In the genomic region with DNA sequence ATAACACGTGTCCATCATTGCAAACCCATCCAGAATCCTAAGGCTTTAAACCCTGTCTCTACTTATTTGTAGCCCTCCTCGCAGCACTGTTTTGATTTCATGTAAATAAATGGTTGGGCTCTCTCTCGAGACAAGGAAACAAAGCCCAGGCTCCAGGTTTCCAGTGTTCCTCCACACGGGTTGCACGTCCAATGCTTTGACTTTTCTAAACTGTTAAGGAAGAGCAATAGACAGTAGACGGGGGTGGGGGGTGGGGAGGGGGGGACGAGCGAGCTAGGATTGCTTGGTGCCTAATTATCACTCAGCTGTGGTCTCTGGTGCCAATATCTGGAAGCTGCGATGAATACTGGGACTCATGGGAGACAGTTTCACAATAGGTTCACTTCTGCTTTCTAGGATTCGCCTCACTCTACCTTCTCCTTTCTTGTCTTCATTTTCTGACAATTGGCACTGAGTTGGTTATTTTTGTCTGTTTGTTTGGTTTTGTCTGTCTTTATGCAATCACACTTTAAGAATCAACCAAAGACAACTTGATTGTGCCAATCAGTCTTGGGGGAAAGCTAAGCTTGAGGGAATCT, we compare ENCODE assay signal across 16 mouse cellular contexts.
DNase-seq lines count a peak whose midpoint lies in the region; ATAC-seq and TF ChIP-seq lines count a peak whose summit lies in the region.
"Had no signal": no experiment of that assay in that cellular context is flagged by ENCODE, and none has a peak within 500 bp of the region (broad histone marks: within the 10 kb centered on the region; RNA-seq: fewer than 3 reads in every experiment).

No protein-coding gene starts in this region.

- TF ChIP-seq POLR2A in lung, adult 2 months (IDR thresholded peaks at IDR 0.05; ENCODE audit: borderline replicate concordance, extremely low read depth, low read depth, low read length), result no peak
- no peak for TF ChIP-seq POLR2A in cerebellum, adult 2 months (IDR thresholded peaks at IDR 0.05; ENCODE audit: borderline replicate concordance, insufficient read depth, low read length)

- intact Hi-C loops in heart, postnatal 10 days (cut with DNase I), result loop anchor here (5.0 kb wide), 1 partner anchor 35 kb away; no protein-coding TSS in a partner anchor

- H3K4me1 ChIP-seq in heart, embryonic 13.5 days, result peaks cover 16% of the 10 kb centered on the region
- H3K4me1 ChIP-seq in lung, embryonic 15.5 days, result peaks cover 5% of the 10 kb centered on the region; the same call in 1 of the 2 replicates
- H3K4me1 ChIP-seq in lung, adult 2 months (ENCODE audit: control insufficient read depth, insufficient read depth, low read length), result peaks cover 3% of the 10 kb centered on the region; the same call in 1 of the 2 replicates
- no peaks in the 10 kb centered on the region for H3K4me1 ChIP-seq in hindbrain, embryonic 16.5 days (ENCODE audit: control insufficient read depth, insufficient read depth, low read depth, low read length)
- H3K4me1 ChIP-seq in cerebellum, adult 2 months (ENCODE audit: control insufficient read depth, insufficient read depth, low read length), result no peaks in the 10 kb centered on the region
- H3K4me1 ChIP-seq: forebrain, embryonic 13.5 days; neural tube, embryonic 15.5 days had no signal

- H3K9me3 ChIP-seq in heart, embryonic 13.5 days, result no peaks in the 10 kb centered on the region
- no peaks in the 10 kb centered on the region for H3K9me3 ChIP-seq in lung, embryonic 15.5 days
- no peaks in the 10 kb centered on the region for H3K9me3 ChIP-seq in hindbrain, embryonic 16.5 days (ENCODE audit: control insufficient read depth, low read length)
- H3K9me3 ChIP-seq: forebrain, embryonic 13.5 days; neural tube, embryonic 15.5 days had no signal

- 42% methylated on average over 10 of the region's 10 CpGs for WGBS in heart, embryonic 13.5 days
- WGBS in lung, embryonic 15.5 days, result 32% methylated on average over 10 of the region's 10 CpGs
- WGBS in lung, adult 2 months, result 34% methylated on average over 10 of the region's 10 CpGs
- 60% methylated on average over 10 of the region's 10 CpGs for WGBS in hindbrain, embryonic 16.5 days
- 49% methylated on average over 10 of the region's 10 CpGs for WGBS in cerebellum, adult 2 months

- no peak overlapping the region for H3K9ac ChIP-seq in heart, embryonic 13.5 days
- no peak overlapping the region for H3K9ac ChIP-seq in lung, embryonic 15.5 days
- H3K9ac ChIP-seq in hindbrain, embryonic 16.5 days (ENCODE audit: low read depth, low read length), result no peak overlapping the region
- H3K9ac ChIP-seq: forebrain, embryonic 13.5 days; limb, embryonic 12.5 days; neural tube, embryonic 15.5 days had no signal

- peak overlapping the region; percentile 61 for H3K4me2 ChIP-seq in heart, embryonic 13.5 days
- H3K4me2 ChIP-seq in lung, embryonic 15.5 days, result peak overlapping the region; percentile 24
- H3K4me2 ChIP-seq in hindbrain, embryonic 16.5 days (ENCODE audit: low read length), result no peak overlapping the region
- H3K4me2 ChIP-seq: forebrain, embryonic 13.5 days; limb, embryonic 12.5 days; neural tube, embryonic 15.5 days had no signal

- H3K36me3 ChIP-seq in heart, embryonic 13.5 days, result no peaks in the 10 kb centered on the region
- no peaks in the 10 kb centered on the region for H3K36me3 ChIP-seq in lung, embryonic 15.5 days
- no peaks in the 10 kb centered on the region for H3K36me3 ChIP-seq in hindbrain, embryonic 16.5 days (ENCODE audit: control insufficient read depth, insufficient read depth, low read length)
- H3K36me3 ChIP-seq: limb, embryonic 12.5 days; neural tube, embryonic 15.5 days had no signal

- no peak for DNase-seq in heart, postnatal 10 days
- no peak for DNase-seq in lung, adult 2 months
- DNase-seq in cerebellum, adult 2 months, result no peak
- DNase-seq: adrenal gland, adult 8-10 months; cerebellum, postnatal 36 days; heart, postnatal 4 days; right cerebral cortex, adult 18-20 months; spleen, adult 18-20 months had no signal

- no peak for ATAC-seq in heart, embryonic 13.5 days (ENCODE audit: extremely low read depth, insufficient number of reproducible peaks, low FRiP score, low TSS enrichment)
- ATAC-seq in lung, embryonic 15.5 days (ENCODE audit: borderline replicate concordance, extremely low read depth, low FRiP score, low TSS enrichment), result peak; percentile 65; the same call in 1 of the 2 replicates
- peak; percentile 42 to 60; a peak in 1 of 4 replicates for ATAC-seq in hematopoietic stem cell, adult 5-6 weeks (replicated peaks in 1 of 2; ENCODE audit: insufficient read depth in 1 of 2, low FRiP score in 2 of 2, low TSS enrichment in 1 of 2, low read depth in 1 of 2, poor library complexity in 2 of 2, severe bottlenecking in 2 of 2)
- peak; percentile 77 for ATAC-seq in monocyte, adult 5-6 weeks (replicated peaks; ENCODE audit: insufficient number of reproducible peaks, low FRiP score, low TSS enrichment, poor library complexity, severe bottlenecking)
- ATAC-seq in hindbrain, embryonic 16.5 days, result no peak
- ATAC-seq: forebrain, embryonic 13.5 days had no signal

- H3K27ac ChIP-seq in heart, embryonic 13.5 days (replicated peaks), result 0 out of 2 replicates have a peak overlapping the region, but pooled peaks have one; percentile 10
- peak overlapping the region; percentile 45 for H3K27ac ChIP-seq in lung, embryonic 15.5 days
- H3K27ac ChIP-seq in hindbrain, embryonic 16.5 days (ENCODE audit: low read depth, low read length), result no peak overlapping the region
- H3K27ac ChIP-seq in cerebellum, adult 2 months (ENCODE audit: insufficient read depth, low read length), result no peak overlapping the region
- H3K27ac ChIP-seq: forebrain, embryonic 13.5 days; neural tube, embryonic 15.5 days had no signal

- H3K27me3 ChIP-seq in heart, embryonic 13.5 days (replicated peaks), result no peaks in the 10 kb centered on the region
- H3K27me3 ChIP-seq in lung, embryonic 15.5 days, result no peaks in the 10 kb centered on the region
- H3K27me3 ChIP-seq in hindbrain, embryonic 16.5 days (replicated peaks; ENCODE audit: control insufficient read depth, insufficient read depth, low read length), result no peaks in the 10 kb centered on the region
- no peaks in the 10 kb centered on the region for H3K27me3 ChIP-seq in cerebellum, adult 2 months (ENCODE audit: control insufficient read depth, insufficient read depth, low read length)
- H3K27me3 ChIP-seq: forebrain, embryonic 13.5 days; limb, embryonic 12.5 days; neural tube, embryonic 15.5 days had no signal

- TF ChIP-seq CTCF in lung, adult 2 months (IDR thresholded peaks at IDR 0.05; ENCODE audit: insufficient read depth, low read length), result no peak
- no peak for TF ChIP-seq CTCF in cerebellum, adult 2 months (IDR thresholded peaks at IDR 0.05; ENCODE audit: borderline replicate concordance, insufficient read depth, low read depth, low read length)

- no peak overlapping the region for H3K4me3 ChIP-seq in heart, embryonic 13.5 days
- no peak overlapping the region for H3K4me3 ChIP-seq in lung, embryonic 15.5 days
- no peak overlapping the region for H3K4me3 ChIP-seq in lung, adult 2 months (replicated peaks; ENCODE audit: extremely low read depth, low read depth, low read length)
- no peak overlapping the region for H3K4me3 ChIP-seq in hindbrain, embryonic 16.5 days (ENCODE audit: low read length)
- no peak overlapping the region for H3K4me3 ChIP-seq in cerebellum, adult 2 months (replicated peaks; ENCODE audit: insufficient read depth, low read depth, low read length)
- H3K4me3 ChIP-seq: forebrain, embryonic 13.5 days; limb, embryonic 12.5 days; neural tube, embryonic 15.5 days had no signal

Comparison
In these comparisons a context has a peak if more than half of its experiments do, and no peak if none do; other contexts are left out.
1. ATAC-seq: peak in lung, embryonic 15.5 days (single experiment), hematopoietic stem cell, adult 5-6 weeks (2 of 2) and monocyte, adult 5-6 weeks (single experiment); none in heart, embryonic 13.5 days (single experiment) and hindbrain, embryonic 16.5 days (single experiment).
2. H3K27ac ChIP-seq: peak in heart, embryonic 13.5 days (single experiment) and lung, embryonic 15.5 days (single experiment); none in hindbrain, embryonic 16.5 days (single experiment) and cerebellum, adult 2 months (single experiment).